Mouse (Mus musculus): ENCODE data around the gene Ak7. TPM values are rescaled to one million over a fixed set of nuclear protein-coding genes. Genes with fewer than 3 reads are reported as not detected.

Ak7 gene
- polyA plus RNA-seq, 1 experiment: not detected

DNA sequence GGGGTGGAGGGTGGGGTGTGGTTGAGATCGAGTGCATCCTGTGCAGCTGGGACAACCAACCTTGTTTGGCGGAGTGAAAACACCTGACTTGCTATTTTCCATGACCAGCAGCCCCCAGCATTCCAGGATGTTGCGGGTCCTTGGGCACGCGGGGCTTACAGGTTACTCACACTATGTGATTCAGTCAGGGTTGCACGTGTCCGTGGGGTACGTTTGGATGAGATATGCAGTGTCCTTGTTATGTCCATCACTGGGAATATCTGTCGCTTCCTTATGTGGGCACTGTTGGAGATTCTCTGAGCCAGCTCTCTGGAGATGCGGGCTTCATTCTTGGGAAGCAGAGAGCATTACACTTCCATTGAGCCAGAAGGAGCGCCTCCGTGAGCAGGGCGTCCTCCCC lies 20.0 kb downstream of the Ak7 start:
- Histone ChIP-seq H3K27ac (ENCODE audit: insufficient read depth, low read depth, low read length) (no peak overlapping the region), H3K4me3 (ENCODE audit: insufficient read depth, low read length) (no peak overlapping the region), H3K4me1 (ENCODE audit: control insufficient read depth, insufficient read depth, low read length) (peaks cover 1% of the 10 kb centered on the region)
- no peak for TF ChIP-seq CTCF (IDR thresholded peaks at IDR 0.05; ENCODE audit: low read depth, low read length)
- no peak for TF ChIP-seq POLR2A (IDR thresholded peaks at IDR 0.05; ENCODE audit: borderline replicate concordance, low read depth, low read length)

DNA sequence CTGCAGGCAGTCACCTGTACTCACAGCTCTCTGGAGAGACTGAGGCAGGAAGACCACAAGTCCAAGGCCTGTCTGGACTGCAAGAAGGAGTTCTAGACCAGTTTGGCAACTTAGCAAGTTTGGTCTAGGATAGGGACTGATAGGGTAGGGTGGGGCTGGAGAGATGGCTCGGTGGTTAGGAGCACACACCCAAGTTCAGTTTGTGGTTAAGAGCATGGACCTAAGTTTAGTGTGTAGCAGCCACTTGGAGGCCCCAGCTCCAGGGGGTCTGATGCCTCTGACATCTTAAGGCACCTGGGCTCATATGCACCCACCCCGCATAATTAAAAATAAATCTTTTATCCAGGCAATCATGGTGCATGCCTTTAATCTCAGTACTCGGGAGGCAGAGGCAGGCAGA lies 21.5 kb downstream of the Ak7 start:
- Histone ChIP-seq H3K27ac (ENCODE audit: insufficient read depth, low read depth, low read length) (no peak overlapping the region), H3K4me1 (ENCODE audit: control insufficient read depth, insufficient read depth, low read length) (peaks cover 7% of the 10 kb centered on the region), H3K4me3 (ENCODE audit: insufficient read depth, low read length) (no peak overlapping the region)
- TF ChIP-seq CTCF (IDR thresholded peaks at IDR 0.05; ENCODE audit: low read depth, low read length): no peak
- no peak for TF ChIP-seq POLR2A (IDR thresholded peaks at IDR 0.05; ENCODE audit: borderline replicate concordance, low read depth, low read length)

DNA sequence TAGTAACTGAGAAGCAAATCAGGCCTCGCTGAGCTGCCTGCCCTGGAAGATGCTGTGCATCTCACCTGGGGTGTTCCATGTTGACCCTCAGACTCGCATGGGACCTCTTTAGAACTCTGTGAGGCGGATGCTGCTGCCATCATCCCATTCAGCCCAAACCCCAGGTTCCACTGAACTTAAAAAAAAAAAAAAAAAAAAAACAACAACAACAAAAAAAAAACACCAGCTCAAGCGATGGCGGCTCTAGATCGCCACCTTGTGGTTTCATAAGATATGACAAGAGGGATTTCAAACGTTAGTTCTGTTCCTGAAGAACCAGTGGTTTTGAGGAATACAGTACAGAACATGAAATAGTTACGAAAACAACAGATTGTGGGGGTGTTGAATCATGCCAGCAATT lies 22.2 kb downstream of the Ak7 start:
- Histone ChIP-seq H3K4me1 (ENCODE audit: control insufficient read depth, insufficient read depth, low read length) (peaks cover 7% of the 10 kb centered on the region), H3K4me3 (ENCODE audit: insufficient read depth, low read length) (no peak overlapping the region), H3K27ac (ENCODE audit: insufficient read depth, low read depth, low read length) (no peak overlapping the region)
- TF ChIP-seq POLR2A (IDR thresholded peaks at IDR 0.05; ENCODE audit: borderline replicate concordance, low read depth, low read length): no peak
- TF ChIP-seq CTCF (IDR thresholded peaks at IDR 0.05; ENCODE audit: low read depth, low read length): peak; percentile 50; the same call in 1 of the 2 replicates

DNA sequence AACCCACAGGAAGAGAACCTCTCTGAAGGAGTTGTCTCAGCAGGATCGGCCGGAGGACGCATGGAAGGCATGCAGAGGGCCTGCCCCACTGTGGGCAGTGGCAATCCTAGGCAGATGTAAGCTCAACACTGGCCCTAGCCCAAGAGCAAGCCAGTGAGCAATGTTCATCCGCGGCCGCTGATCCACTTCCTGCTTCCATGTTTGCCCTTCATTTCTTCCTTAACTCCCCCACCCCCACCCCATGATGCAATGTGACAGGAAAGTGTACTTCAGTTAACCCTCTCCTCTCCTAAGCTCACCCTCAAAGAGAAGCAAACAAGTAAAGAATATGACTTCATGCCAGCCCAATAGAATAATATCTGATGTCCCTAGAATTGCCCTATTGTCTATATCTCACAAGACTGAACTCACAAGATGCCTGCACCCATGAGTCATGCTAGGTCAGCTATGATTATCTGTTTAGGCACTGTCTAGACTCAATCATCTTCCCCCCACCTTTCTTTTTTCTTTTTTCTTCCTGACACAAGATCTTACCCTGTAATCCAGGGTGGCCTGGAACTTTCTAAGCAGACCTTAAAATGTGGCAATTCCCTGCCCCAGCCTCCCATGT lies 25.2 kb downstream of the Ak7 start:
- no peak overlapping the region for H3K27ac ChIP-seq (ENCODE audit: insufficient read depth, low read depth, low read length)
- H3K4me3 ChIP-seq (ENCODE audit: insufficient read depth, low read length): no peak overlapping the region
- H3K4me1 ChIP-seq (ENCODE audit: control insufficient read depth, insufficient read depth, low read length): peaks cover 10% of the 10 kb centered on the region
- no peak for TF ChIP-seq POLR2A (IDR thresholded peaks at IDR 0.05; ENCODE audit: borderline replicate concordance, low read depth, low read length)
- no peak for TF ChIP-seq CTCF (IDR thresholded peaks at IDR 0.05; ENCODE audit: low read depth, low read length)

DNA sequence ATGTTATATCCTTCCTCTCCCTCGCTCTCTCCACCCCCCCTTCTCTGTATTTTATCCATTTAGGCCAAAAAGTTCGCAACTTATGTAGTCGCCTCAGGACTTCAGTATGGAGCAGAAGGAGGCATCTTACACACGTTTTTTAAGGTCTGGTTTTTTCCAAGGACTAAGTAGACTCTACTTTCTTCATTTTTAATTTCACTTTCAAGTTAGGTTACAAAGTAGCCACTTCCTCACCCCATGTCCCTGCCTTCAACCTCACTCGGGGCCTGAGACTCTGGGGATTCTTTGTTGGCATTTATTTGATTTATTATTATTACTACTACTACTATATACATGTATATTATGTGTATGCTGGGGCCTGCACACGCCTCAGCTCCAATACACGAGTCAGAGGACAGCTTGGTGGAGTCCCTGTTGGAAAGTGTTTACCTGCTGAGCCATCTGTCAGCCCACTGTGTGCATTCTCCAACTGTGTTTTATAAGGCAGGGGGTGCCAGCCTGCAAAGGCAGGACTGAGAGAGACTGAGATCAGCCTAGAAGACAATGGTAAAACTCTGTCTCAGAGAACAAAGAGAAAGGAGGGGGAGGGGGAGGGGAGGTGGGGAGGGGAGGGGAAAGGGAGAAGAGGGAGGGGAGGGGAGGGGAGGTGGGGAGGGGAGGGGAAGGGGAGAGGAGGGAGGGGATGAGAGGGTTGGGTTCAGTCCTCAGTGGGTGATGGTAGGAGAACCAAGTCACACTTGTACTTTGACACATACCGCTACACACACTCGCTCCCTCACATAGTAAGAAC lies 27.8 kb downstream of the Ak7 start:
- H3K27ac ChIP-seq (ENCODE audit: insufficient read depth, low read depth, low read length): no peak overlapping the region
- no peak overlapping the region for H3K4me3 ChIP-seq (ENCODE audit: insufficient read depth, low read length)
- peaks cover 10% of the 10 kb centered on the region for H3K4me1 ChIP-seq (ENCODE audit: control insufficient read depth, insufficient read depth, low read length)
- TF ChIP-seq POLR2A (IDR thresholded peaks at IDR 0.05; ENCODE audit: borderline replicate concordance, low read depth, low read length) (no peak), CTCF (IDR thresholded peaks at IDR 0.05; ENCODE audit: low read depth, low read length) (no peak)

DNA sequence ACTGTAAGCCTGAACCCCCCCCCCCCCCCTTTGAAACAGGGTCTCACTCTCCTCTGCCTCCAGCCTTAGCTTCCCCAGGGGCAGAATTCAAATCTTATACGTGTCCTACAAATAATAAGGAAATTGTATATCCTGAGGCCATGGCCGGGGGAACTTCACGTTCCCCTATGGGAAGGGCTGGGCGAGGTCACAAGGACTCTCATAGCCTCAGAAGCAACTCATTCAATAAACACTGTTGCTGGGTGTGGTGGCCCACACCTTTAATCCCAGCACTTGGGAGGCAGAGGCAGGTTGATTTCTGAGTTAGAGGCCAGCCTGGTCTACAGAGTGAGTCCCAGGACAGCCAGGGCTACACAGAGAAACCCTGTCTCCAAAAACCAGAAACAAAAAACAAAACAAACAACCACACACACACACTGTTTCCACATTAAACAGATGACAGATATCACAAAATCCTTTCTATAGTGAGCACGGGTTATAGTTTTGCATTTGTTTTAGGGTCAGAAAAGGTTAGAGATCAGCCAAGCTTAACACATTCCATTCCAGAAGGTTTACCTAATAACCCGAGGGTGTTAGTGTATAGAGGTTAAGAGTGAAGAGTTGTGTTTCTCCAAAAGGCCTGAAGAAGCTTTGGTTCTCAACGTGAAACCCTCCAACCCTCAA lies 29.6 kb downstream of the Ak7 start:
- no peak overlapping the region for H3K4me3 ChIP-seq (ENCODE audit: insufficient read depth, low read length)
- H3K4me1 ChIP-seq (ENCODE audit: control insufficient read depth, insufficient read depth, low read length): peaks cover 10% of the 10 kb centered on the region
- no peak for TF ChIP-seq POLR2A (IDR thresholded peaks at IDR 0.05; ENCODE audit: borderline replicate concordance, low read depth, low read length)
- no peak for TF ChIP-seq CTCF (IDR thresholded peaks at IDR 0.05; ENCODE audit: low read depth, low read length)
- no peak overlapping the region for H3K27ac ChIP-seq (ENCODE audit: insufficient read depth, low read depth, low read length)

DNA sequence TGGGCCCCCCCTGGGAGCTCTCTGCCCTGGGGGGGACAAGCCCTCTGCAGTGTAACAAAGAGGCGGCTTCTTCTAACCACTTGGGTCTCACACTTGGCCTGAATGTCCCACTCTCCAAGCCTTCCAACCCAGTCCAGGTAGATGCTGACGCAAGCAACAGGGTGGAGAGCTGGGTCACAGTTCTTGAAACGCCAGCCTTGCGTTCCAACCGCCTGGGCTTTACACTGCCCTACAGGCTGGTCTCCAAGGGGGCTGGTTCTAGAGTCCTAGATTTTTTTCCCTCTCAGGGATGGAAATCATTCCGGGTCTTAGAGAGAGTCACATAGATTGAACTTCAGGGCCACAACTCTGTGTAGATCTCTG lies 30.1 kb downstream of the Ak7 start:
- Histone ChIP-seq H3K4me1 (ENCODE audit: control insufficient read depth, insufficient read depth, low read length) (peaks cover 7% of the 10 kb centered on the region), H3K27ac (ENCODE audit: insufficient read depth, low read depth, low read length) (no peak overlapping the region), H3K4me3 (ENCODE audit: insufficient read depth, low read length) (no peak overlapping the region)
- TF ChIP-seq CTCF (IDR thresholded peaks at IDR 0.05; ENCODE audit: low read depth, low read length) (no peak), POLR2A (IDR thresholded peaks at IDR 0.05; ENCODE audit: borderline replicate concordance, low read depth, low read length) (no peak)

DNA sequence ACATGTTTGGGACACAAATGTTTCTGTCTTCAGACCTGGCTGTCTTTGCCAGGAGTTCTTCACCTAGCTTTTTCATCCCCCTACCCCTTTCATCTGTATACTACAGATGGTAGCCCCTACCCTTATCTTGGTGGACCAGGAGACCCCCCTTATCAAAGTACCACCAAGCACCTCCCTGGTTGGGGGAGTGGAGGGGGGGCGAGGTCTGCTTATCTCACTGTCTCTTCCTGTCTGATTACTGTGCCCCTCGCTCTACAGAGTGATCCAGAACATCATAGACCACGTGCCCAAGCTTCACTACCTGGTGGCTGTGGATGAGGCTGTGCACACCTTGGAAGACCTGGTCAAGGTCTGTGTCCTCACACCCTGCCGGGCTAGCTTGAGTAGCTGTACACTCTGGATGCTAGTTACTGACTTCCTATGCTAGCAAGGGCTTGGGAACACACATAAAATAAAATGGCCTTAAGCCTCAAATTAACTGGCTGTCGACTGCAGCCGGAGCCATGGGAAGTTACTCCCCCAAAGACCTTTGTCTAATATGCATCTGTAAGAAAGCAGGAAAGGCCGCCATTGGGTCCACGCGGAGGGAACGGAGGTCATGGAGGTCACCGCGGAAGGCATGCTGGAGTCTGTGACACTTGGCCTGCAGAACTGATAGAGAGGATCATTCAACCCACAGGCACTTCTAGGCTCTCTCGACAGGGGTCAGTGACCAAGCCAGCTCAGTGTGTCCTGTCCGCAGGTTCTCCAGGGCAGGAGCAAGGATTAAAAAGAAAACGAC lies 32.7 kb downstream of the Ak7 start:
- no peak overlapping the region for H3K4me3 ChIP-seq (ENCODE audit: insufficient read depth, low read length)
- TF ChIP-seq CTCF (IDR thresholded peaks at IDR 0.05; ENCODE audit: low read depth, low read length): no peak
- TF ChIP-seq POLR2A (IDR thresholded peaks at IDR 0.05; ENCODE audit: borderline replicate concordance, low read depth, low read length): no peak
- 0 out of 2 replicates have a peak, but pooled peaks cover under 1% of the 10 kb centered on the region for H3K4me1 ChIP-seq (ENCODE audit: control insufficient read depth, insufficient read depth, low read length)

DNA sequence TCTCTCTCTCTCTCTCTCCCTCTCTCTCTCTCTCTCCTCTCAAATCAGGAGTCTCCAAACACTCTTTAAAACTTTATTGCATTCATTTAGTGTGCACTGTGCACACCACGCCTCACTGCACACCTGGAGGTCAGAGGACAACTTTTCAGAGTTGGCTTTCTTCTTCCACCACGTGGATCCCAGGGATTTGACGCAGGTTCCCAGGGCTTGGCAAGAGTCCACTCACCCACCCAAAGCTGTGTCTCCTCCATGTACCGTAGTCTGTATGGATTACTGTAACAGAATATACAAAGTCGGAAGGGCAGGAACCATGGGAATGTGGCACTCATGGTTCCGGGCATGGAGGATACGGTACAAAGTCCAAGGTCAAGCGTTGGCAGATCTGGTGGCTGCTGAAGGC lies 33.9 kb downstream of the Ak7 start:
- no peak overlapping the region for H3K27ac ChIP-seq (ENCODE audit: insufficient read depth, low read depth, low read length)
- TF ChIP-seq CTCF (IDR thresholded peaks at IDR 0.05; ENCODE audit: low read depth, low read length) (no peak), POLR2A (IDR thresholded peaks at IDR 0.05; ENCODE audit: borderline replicate concordance, low read depth, low read length) (no peak)
- no peak overlapping the region for H3K4me3 ChIP-seq (ENCODE audit: insufficient read depth, low read length)
- no peaks in the 10 kb centered on the region for H3K4me1 ChIP-seq (ENCODE audit: control insufficient read depth, insufficient read depth, low read length)

More for the DNA sequence above, 32.7 kb downstream of the Ak7 start:
- no peak overlapping the region for H3K27ac ChIP-seq (ENCODE audit: insufficient read depth, low read depth, low read length)

All from bone marrow macrophage, adult 2 months (primary cell).